Mouse (Mus musculus): ENCODE results near the gene Tas2r134.

Gene Tas2r134

DNA sequence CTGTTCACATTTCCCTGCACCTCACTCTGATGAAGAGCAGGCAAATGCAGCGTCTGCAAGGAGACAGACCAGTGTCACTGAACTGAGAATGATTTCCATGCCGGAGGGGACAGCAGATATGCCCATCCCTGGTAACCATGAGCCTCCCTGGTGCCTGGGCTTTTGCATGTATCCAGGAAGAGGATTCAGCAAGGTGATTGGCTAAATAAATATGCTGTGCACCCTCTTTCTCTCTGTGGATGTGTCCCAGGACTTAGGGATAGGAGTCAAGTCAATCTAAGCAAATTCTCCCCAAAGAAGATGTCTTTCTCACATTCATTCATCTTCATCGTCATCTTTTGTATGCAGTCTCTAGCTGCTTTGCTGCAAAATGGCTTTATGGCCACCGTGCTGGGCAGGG, at the start of gene Tas2r134:
TSS of gene Tas2r134 (plus strand) at position 301 of the 400 bp plus-strand sequence.
- DNase-seq, result no peak

DNA sequence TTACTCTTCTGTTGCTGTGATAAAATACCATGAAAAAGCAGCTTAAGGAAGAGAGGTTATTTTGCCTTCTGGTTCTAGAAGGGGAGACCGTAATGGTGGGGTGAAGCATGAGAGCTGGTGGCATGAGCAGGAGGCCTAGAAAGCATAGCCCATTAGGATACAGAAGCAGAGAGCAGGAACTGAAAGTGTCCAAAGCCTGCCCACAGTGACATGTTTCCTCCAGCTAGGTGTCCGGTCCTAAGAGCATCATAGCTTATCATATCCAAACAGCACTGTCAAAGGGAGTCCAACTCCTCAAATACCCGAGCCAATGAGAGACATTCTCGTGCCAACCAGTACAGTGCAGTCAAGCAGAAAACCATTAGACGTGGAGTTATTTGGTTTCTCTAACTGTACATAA, 47.5 kb upstream of the Tas2r134 start:
- DNase-seq, result no peak

DNA sequence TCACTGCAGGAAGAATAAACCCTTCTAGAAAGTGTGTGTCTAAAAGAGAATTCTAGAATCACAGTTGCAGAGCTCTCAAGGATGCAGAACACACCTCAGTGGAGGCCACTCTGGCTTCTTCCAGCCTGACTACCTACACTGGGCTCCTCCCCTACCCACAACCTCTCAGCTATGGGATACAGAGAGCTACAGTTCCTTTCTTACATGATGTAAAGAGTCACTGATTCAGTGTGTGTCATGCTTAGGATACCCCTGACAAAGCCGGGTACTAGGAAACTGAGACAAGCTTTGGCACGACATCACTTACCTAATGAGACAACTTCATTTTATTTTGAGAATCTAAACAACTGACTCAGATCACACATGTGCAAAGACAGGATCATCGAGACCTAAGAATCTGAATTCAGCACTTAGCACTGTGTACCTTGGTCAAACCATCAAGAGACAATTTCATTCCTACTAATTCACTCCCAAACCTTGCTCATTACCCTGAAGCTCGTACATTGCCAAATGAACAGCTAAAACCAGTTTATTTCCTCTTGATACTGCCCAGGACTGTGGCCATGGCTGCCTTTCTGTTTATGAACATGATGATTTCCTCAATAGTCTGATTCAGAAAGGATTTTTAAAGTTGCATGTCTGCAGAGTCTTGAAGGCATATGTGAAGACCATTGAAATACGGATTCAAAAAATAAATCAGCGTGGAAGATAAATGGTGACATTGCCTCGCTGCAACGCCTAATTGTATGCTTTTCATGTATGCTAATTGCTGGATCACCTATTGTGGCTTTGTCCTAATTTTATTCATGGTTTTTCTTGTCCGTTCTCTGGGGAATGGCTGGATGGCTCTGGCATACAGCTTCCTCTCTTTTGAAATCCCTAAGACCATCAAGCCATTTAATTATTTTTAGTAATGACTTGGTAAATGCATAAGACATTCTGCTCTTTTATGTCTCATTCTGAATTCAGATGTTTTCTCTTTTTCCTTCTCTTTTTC, 43.0 kb upstream of the Tas2r134 start:
- DNase-seq, result no peak

DNA sequence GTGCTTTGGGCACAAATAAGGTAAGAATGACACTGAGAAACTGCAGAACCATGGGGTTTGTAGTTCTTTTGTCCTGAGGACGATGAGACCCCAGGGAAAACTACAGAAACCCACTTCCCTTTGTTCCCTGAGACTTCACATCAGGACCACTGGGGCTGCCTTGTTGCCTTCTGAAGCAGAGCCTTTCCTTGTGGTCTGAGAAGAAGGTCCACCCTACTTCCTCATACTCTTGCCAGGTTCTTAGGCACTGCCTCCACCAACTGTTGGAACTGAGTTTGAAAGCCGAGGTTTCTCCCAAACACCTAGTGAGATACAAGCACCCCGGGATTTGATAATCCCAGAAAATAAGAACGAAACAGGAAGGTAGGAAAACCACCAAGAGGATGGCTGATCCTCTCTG, 39.0 kb upstream of the Tas2r134 start:
- no peak for DNase-seq

GRCm38 (mm10) chr2:51588895-51589294, 38.4 kb upstream of the Tas2r134 start:
- DNase-seq, result no peak

DNA sequence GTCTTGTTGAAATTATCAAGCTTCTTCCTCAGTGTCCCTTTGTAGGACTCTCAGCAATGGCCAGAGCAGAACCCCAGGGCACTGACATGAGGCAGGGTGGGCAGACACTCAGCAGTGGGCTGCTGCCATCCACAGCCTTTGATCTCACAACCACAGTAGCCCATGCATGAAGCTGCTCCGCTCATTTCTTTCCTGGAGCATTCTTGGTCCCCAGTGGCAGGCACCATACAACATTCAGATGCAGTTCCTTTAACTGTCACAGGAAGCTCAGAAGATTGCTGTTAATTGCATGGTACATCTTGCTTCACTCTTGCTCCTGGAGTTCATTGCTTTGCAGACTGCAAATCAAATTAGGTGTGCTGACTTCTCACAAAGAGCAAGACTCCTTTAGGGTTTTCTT, 37.7 kb upstream of the Tas2r134 start:
- no peak for DNase-seq

GRCm38 (mm10) chr2:51590308-51590707, 37.0 kb upstream of the Tas2r134 start:
- no peak for DNase-seq

- DNase-seq, result no peak
These were observed 35.2 kb upstream of the Tas2r134 start for GRCm38 (mm10) chr2:51592157-51592556.

DNA sequence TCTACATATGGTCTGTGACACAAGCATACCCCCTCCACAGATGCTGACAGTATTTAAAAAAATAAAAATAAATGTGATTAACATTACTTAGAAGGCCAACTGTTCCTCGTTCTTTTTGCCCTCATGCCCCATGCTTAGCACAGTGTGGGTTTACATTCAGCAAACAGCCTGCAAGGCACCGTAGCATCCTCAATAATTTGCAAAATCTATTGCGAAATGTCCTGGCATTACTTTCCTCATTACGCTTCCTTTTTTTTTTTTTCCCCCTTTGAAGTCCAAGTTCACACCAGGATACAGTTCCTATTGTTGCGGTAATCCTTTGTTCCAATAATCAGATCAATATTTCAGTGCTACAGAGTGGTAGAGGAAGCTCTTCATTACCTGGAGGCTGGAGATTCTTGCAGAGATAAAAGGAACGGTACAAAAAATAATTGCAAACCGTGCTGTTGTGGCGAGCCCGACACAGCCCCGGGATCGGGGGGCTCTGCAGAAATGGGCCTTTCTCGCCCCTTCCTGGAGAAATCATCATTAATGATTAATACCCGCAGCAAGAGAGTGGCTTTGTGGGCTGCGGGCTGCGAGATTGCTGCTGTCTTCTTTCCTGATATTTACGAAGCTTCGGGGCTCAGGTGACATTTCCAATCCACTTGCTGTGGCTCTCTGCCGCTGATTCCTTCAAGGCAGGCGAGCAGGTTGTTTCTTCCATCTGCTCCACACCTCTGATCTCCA, 27.7 kb upstream of the Tas2r134 start:
- no peak for DNase-seq

GRCm38 (mm10) chr2:51600202-51600487, 27.2 kb upstream of the Tas2r134 start:
- no peak for DNase-seq

GRCm38 (mm10) chr2:51600873-51601272, 26.4 kb upstream of the Tas2r134 start:
- no peak for DNase-seq

DNA sequence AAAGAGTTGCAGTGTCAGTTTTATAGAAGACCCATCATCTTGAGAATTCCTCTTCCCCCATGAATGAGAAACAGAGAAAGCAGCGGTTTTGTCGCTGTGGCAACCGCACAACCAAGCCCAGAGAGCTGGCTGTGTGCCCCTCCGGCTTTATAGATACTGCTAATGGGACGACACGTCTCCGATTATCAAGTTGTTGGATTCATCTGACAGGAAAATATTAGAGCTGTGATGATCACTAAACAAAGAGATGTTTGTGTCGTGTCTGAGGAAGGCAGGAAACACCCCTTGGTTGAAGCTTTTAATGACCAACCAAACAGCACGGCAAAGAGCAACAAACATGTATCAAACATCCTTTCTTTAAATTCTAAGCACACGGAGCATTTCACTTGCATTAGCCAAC, 17.0 kb upstream of the Tas2r134 start:
- DNase-seq, result no peak

DNA sequence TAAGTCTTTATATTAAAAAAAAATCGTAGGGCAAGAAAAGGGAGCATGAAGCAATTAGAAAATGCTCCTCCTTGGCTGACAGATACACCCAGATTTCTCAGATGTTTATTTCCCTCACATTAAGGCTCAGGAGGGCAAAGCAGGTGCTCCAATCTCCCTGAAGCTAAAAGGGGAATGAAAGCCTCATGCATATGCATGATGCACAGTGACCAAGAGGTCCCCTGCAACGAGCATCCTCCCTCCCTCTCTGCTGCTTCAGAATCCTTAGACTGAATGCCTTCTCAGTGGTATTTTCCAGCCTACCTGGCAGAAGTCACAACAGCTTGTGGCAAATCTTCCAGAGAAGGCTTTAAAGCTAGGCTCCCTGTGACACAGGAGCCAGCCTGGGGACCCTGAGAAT, 16.4 kb upstream of the Tas2r134 start:
- DNase-seq, result no peak

GRCm38 (mm10) chr2:51613716-51614115, 13.6 kb upstream of the Tas2r134 start:
- no peak for DNase-seq

- no peak for DNase-seq
These were observed 5.4 kb upstream of the Tas2r134 start for GRCm38 (mm10) chr2:51621931-51622330.

- no peak for DNase-seq
These were observed 1.3 kb upstream of the Tas2r134 start for GRCm38 (mm10) chr2:51626007-51626406.

DNA sequence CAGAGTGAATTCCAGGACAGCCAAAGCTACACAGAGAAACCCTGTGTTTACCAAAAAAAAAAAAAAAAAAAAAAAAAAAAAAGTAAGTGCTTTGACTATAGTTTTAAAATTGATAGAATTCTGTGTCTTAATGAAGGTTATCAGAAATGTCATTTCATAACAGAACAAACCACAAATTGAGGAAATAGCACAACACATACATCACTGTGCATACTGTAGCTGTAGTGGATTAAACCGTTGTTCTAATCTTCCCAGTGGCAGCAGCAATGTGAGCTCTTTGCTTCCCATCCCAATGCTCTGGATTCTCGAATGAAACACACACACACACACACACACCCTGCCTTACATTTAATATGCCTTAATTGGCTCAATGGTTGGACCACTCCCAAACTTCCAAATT, 4.1 kb downstream of the Tas2r134 start:
- DNase-seq, result no peak

- DNase-seq, result no peak
These were observed 10.4 kb downstream of the Tas2r134 start for GRCm38 (mm10) chr2:51637681-51638080.

- DNase-seq, result no peak
These were observed 14.3 kb downstream of the Tas2r134 start for GRCm38 (mm10) chr2:51641635-51642034.

- DNase-seq, result no peak
These were observed 16.2 kb downstream of the Tas2r134 start for GRCm38 (mm10) chr2:51643244-51644139.

- DNase-seq, result no peak
These were observed 20.7 kb downstream of the Tas2r134 start for GRCm38 (mm10) chr2:51647972-51648371.

DNA sequence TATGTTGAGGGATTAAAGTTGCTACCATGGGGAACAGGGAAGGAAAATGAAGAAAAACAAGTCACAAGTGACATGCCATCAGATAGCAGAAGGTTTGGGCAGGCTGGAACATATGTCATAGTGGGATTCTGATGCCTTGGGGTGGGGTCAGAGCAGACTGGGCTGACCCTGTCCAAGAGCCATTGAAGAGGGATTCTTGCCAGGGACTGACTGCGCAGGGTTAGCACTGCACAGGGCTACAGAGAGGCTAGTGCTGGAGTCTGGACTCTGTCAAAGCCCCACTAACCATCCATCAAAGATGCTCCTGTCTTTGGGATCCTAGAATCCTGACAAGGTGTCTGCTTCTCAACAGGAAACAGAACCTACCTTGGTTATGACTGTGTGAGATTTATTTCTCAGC, 22.6 kb downstream of the Tas2r134 start:
- no peak for DNase-seq

DNA sequence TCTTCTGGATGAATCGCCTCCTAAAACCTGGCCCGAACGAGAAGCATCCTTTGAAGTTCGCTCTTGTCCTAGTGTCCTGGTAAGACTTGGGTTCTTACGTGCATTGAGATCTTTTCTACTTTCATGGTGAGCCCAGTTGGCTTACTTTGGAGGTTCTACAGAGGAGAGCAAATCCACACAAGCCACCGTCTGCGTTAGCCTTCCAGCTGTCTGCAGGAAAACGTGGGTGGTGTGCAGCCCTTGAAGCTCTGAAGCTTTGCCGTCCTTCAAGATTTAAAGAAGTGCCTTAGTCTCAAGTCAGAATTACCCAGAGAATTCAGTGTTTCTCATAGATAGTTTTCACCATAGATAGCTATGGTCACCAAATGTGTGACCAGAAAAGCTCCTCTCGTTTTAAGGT, 24.8 kb downstream of the Tas2r134 start:
- no peak for DNase-seq
